Mouse (Mus musculus) telencephalon, adult 2 months (tissue): ENCODE results near the gene Slc7a11.

Experiments
- DNase-seq: peaks from one replicate; pipeline ENCODE4 v3.0.0-alpha.2; 2011; ENCODE audit warnings: low read depth, low spot score

Slc7a11 gene

DNA sequence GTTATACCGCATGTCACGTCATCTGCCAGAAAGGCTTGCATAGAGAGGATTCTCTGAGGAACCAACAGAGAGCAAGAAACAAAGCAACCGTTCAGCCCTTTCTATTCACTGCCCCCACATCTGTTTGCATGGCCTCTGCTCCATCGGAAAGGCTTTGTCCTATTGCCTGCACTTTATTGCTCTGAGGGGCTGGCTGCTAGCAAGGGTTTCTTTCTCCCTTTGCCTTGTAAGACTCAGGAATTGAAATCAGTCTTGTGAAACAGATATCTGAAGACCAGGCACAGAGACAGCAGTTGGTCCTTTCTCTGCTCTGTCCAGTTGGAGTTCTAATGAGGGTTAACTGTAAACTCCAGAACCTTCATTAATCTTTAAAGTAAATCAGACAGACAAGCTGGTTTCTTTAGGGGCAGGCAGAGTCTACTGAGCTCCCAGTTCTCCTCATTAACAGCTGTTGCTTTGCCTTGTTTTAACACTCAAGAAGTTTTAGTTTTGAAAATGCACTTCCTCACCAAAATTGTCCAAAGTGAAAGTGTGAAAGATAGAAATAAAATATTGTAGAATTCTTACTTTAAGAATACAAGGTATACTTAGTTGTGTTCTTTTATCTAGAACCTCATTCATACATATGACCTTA is 575.3 kb downstream of the Slc7a11 start:
- DNase-seq: peak; percentile 5

GRCm38 (mm10) chr3:49867147-49867950 is 576.1 kb downstream of the Slc7a11 start:
- no peak for DNase-seq

- DNase-seq: no peak
Measured at GRCm38 (mm10) chr3:49866061-49866515, 577.3 kb downstream of the Slc7a11 start.

DNA sequence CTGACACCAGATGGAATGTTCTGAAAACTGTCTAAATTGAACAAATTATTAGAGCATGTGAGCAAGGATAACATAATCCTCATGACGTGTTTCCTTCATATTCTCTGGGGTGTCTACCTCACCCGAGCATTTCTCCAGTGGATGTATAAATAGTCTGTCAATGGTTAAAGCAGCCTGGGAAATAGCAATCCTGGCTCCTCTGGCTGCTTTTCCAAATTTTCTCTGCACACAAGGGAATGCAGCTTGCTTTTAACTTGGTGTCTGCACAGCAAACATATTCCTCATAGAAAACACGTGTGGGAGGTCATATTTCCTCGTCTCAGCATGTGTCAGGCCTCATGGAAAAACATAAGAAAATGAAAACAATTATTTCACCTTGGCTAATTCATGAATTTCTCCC is 586.6 kb downstream of the Slc7a11 start:
- no peak for DNase-seq

- no peak for DNase-seq
Measured at GRCm38 (mm10) chr3:49854277-49854676, 589.1 kb downstream of the Slc7a11 start.

GRCm38 (mm10) chr3:49842971-49843370 is 600.4 kb downstream of the Slc7a11 start:
- no peak for DNase-seq
